Mouse (Mus musculus) olfactory bulb, adult 2 months (tissue): Measurements from ENCODE around the gene Lix1. TPM values are rescaled to one million over a fixed set of nuclear protein-coding genes. Genes with fewer than 3 reads are reported as not detected.
A peak's percentile ranks its signal among the peaks of the same experiment; 100 is the strongest.

Source experiments
- H3K27ac ChIP-seq: fragments of 200-500 bp; 2 replicates; pipeline ENCODE4 v1.5.1; 2012; ENCODE audit warnings: low read depth, low read length; ENCODE audit not compliant: insufficient read depth
- H3K4me1 ChIP-seq: fragments of 200-500 bp; 2 replicates; pipeline ENCODE4 v1.6.1; 2012; ENCODE audit warnings: low read length; ENCODE audit not compliant: control insufficient read depth, insufficient read depth
- H3K4me3 ChIP-seq: fragments of 200-500 bp; 2 replicates; pipeline ENCODE4 v1.5.1; 2012; ENCODE audit warnings: mild to moderate bottlenecking, low read depth, low read length, moderate library complexity; ENCODE audit not compliant: insufficient read depth
- CTCF ChIP-seq: fragments of 200-500 bp; IDR thresholded peaks from 2 replicates; pipeline ENCODE4 v1.5.1; 2012; ENCODE audit warnings: low read depth, mild to moderate bottlenecking, low read length, moderate library complexity; ENCODE audit not compliant: insufficient read depth
- POLR2A ChIP-seq: fragments of 200-500 bp; IDR thresholded peaks from 2 replicates; pipeline ENCODE4 v1.6.1; 2012; ENCODE audit warnings: mild to moderate bottlenecking, low read depth, low read length, moderate library complexity; ENCODE audit not compliant: insufficient read depth
- WGBS: fragments of 180-500 bp; shearing (Covaris S2); methylation state at CpG from one replicate; pipeline ENCODE4 v1.1.7; 2018; 5-methylcytosine and 5-hydroxymethylcytosine counted together
- polyA plus RNA-seq: library from polyadenylated mRNA; stranded (reverse); fragments of >200 nt; gene quantifications from 2 replicates; pipeline ENCODE4 v1.2.4, GENCODE M21; 2012; ENCODE audit warnings: low replicate concordance; ENCODE audit not compliant: missing spikeins, insufficient read depth, insufficient read length

The Lix1 gene
- polyA plus RNA-seq, 1 experiment = not detected

- no peak overlapping the region for H3K4me3 ChIP-seq
- 57% methylated on average over 7 of the region's 7 CpGs for WGBS
- no peak for TF ChIP-seq CTCF
- TF ChIP-seq POLR2A = no peak
- peaks cover 2% of the 10 kb centered on the region; the same call in 1 of the 2 replicates for H3K4me1 ChIP-seq
- H3K27ac ChIP-seq = no peak overlapping the region
Measured at GRCm38 (mm10) chr17:17392863-17393262, 9.6 kb upstream of the Lix1 start.

DNA sequence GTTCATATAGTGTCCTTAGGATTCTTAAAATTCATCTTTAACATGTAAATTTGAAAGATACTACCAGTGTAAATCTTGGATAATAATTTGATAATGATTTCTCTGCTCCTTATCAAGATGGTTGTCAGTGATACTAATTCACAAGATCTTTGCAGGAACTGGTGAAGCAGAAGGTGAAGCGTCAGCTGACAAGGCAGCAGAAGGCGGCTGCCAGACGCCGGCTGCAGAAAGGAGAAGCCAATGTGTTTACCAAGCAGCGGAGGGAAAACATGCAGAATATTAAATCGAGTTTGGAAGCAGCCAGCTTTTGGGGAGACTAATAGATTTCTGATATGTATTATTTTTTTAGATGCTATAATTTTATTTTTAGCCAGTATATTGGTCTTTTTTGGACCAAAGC is 9.2 kb upstream of the Lix1 start:
- H3K4me3 ChIP-seq = no peak overlapping the region
- WGBS = 65% methylated on average over 6 of the region's 6 CpGs
- H3K27ac ChIP-seq = no peak overlapping the region
- peaks cover 2% of the 10 kb centered on the region; the same call in 1 of the 2 replicates for H3K4me1 ChIP-seq
- TF ChIP-seq POLR2A (no peak), CTCF (no peak)

DNA sequence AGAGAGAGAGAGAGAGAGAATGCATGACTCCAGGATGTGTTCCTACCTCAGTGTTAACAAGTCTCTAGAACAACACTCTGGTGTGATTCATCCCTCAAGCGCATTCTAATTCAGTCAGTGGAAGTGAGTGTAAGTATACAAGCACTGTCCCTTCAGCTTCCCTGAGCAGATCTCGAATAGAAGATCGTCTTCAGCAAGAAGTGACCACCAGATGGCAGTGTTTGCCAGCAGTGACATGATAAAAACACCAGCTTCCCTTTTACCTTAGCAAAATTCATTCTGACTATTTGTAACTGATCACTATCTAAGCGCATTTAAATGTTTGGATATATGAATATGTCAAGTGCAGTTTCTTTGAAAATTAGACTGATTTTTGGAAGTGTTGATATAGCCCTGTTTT is 8.1 kb upstream of the Lix1 start:
- peaks cover 2% of the 10 kb centered on the region; the same call in 1 of the 2 replicates for H3K4me1 ChIP-seq
- WGBS = 10% methylated on average over 4 of the region's 4 CpGs
- H3K4me3 ChIP-seq = no peak overlapping the region
- TF ChIP-seq CTCF = no peak
- no peak for TF ChIP-seq POLR2A
- no peak overlapping the region for H3K27ac ChIP-seq

DNA sequence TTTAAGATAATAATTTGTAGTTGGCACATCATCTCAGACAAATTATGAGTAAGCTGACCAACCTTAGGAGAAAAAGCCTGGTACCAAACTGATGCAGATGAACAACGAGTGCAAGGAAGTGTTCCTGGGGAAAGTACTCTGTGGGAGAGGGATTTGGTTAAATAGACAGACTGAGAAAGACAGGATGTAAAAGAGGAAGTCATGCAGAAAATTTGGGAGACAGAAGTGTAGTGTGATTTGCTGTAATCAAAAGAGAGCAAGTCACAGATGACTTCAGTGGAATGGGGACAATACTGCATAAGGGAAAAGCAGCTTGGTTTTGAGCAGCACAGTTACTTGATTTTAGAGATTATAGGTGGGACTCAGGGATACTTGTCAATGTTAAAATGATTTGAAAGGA is 5.6 kb upstream of the Lix1 start:
- Histone ChIP-seq H3K4me3 (no peak overlapping the region), H3K27ac (no peak overlapping the region), H3K4me1 (peaks cover 2% of the 10 kb centered on the region; the same call in 1 of the 2 replicates)
- WGBS = 31% methylated on average over 1 of the region's 1 CpGs
- no peak for TF ChIP-seq CTCF
- TF ChIP-seq POLR2A = no peak

DNA sequence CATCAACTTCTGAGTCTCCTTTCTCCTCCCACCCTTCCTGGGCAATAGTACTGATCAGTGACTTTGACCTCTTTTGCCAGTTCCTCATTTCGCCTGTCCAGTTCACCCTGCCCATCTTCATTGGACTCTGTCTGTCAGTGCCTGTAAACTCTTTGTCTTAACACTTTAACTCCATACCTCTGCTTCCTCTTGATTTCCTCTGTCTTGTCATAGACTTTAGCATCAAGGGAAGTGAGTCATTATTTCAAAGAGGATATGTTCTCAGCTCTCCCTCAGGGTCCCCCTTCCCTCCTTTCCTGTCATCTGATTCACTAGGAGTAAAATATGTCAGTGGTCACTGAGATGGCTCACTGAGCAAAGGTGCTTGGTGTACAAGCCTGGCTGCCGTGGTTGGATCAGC is 3.8 kb upstream of the Lix1 start:
- H3K4me1 ChIP-seq = no peaks in the 10 kb centered on the region
- TF ChIP-seq CTCF = no peak
- no peak for TF ChIP-seq POLR2A
- 90% methylated on average over 2 of the region's 2 CpGs for WGBS
- H3K4me3 ChIP-seq = no peak overlapping the region
- no peak overlapping the region for H3K27ac ChIP-seq

GRCm38 (mm10) chr17:17403038-17403437 is 566 bp downstream of the Lix1 start:
- 8% methylated on average over 5 of the region's 5 CpGs for WGBS
- Histone ChIP-seq H3K4me1 (peaks cover 3% of the 10 kb centered on the region), H3K4me3 (peak overlapping the region; percentile 68), H3K27ac (peak overlapping the region; percentile 95)
- TF ChIP-seq POLR2A = no peak

DNA sequence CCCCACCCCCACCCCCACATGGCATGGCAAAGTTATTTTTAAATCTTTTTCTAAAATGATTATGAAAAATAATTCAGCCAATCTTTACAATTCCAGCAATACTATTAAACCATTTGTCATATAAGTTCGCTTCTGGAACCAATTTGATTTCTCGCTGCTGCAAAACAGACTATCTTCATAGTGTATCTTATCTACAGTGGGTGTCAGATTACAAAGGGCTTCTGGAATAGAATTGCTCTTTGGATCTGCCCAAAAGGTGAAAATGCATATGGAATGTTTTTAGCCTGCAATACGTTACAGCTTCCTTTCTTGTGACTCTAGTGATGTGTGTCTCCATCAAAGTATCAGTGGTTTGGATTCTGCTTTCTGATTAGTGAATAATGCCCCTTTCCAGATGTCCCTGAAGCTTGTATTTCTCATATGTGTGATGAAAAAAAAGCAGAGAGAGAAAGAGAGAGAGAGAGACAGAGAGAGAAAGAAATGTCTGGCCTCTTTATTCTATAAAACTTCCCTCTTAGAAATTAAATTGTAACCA is 1.2 kb downstream of the Lix1 start:
- WGBS = 15% methylated on average over 3 of the region's 3 CpGs
- no peak for TF ChIP-seq POLR2A
- no peak for TF ChIP-seq CTCF
- Histone ChIP-seq H3K27ac (no peak overlapping the region), H3K4me1 (peaks cover 4% of the 10 kb centered on the region), H3K4me3 (no peak overlapping the region)

DNA sequence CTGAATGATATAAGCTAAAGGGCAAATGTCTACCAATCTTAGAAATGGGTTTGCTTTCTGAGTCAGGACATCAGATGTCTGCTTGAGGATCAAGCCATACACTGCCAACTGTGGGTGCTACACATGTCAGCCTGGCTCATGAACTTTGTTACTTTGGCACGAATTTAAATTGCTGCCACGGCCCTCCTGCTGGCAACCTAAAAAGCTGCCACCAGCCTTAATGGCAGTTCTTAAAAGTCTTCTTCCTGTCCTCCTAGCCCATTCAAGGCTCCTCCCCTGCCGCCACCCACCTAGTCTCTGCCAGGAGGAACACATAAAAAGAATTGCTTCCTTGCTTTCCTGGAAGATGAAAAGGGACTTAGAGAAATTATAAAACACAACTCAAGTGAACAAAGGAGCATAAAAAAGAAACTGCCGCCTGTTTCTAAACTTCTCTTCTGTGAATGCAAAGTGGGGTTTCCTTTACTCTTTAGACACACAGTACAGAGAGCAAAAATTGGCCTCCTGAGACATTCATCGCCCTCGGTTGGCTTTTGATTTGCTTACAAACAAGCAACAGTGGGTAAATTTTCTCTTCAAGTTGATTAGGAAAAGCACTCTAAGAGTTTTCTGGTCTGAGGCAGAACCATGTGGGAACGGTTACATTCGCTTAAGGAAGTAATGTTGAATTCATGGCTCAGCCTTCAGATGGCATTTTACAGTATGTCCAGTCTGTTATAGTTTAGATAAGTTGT is 2.5 kb downstream of the Lix1 start:
- WGBS = 8% methylated on average over 8 of the region's 8 CpGs
- peak overlapping the region; percentile 81 for H3K27ac ChIP-seq
- H3K4me3 ChIP-seq = peak overlapping the region; percentile 44
- TF ChIP-seq CTCF (no peak), POLR2A (no peak)
- peaks cover 10% of the 10 kb centered on the region for H3K4me1 ChIP-seq

DNA sequence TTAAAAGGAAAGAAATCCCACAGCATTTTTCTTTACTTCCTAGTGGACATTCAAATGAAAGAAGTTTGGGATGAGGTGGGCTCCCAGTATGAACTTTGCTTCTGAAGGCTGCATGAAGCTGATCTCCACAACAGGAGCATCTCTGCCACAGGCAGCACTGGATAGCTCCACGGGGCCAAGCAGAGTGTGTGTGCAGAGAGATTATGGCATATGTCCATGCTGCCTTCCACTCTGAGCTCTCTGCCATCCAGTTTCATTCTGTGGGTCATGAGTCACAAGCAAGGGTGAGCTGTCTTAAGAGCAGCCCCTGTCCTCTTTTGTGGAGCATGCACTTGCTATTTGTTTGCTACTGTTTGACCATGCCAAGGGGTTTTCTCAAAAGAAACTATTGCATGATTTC is 3.1 kb downstream of the Lix1 start:
- WGBS = 12% methylated on average over 1 of the region's 1 CpGs
- Histone ChIP-seq H3K4me1 (peaks cover 12% of the 10 kb centered on the region), H3K27ac (peak overlapping the region; percentile 61), H3K4me3 (peak overlapping the region; percentile 10; the same call in 1 of the 2 replicates)
- no peak for TF ChIP-seq CTCF
- TF ChIP-seq POLR2A = no peak

DNA sequence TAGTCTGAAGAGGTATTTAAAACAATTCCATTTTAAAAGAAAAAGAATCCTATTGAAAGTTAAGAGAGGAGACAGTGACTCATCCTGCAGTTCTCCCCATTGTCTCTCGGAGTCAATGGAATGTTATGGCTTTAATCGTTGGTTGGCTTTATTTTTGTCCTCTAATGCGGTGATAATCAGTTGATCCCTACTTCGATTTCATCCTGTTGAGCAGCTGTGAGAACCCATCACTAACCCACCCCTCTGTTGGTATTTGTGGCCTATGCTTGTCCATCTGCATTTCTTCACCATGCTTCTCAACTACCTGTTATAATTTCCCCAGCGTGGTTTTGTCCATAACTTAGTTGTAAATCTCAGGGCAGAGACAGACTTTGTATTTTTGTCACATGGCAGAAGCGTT is 5.7 kb downstream of the Lix1 start:
- no peak overlapping the region for H3K4me3 ChIP-seq
- WGBS = 43% methylated on average over 6 of the region's 6 CpGs
- TF ChIP-seq CTCF = no peak
- no peak for TF ChIP-seq POLR2A

More for the DNA sequence above, 5.7 kb downstream of the Lix1 start:
- Histone ChIP-seq H3K27ac (peak overlapping the region; percentile 41; the same call in 1 of the 2 replicates), H3K4me1 (peaks cover 15% of the 10 kb centered on the region)
